Mouse (Mus musculus): ENCODE data around the gene Cnrip1. TPM values are rescaled to one million over a fixed set of nuclear protein-coding genes. Genes with fewer than 3 reads are reported as not detected.
"Not testable (repeated sequence)": the region's sequence is repeated elsewhere in the genome, so short reads cannot be mapped to it uniquely, and the experiment has no call there.

Gene Cnrip1
- total and polyA plus RNA-seq, 2 experiments: 1.3 to 1.5 TPM

DNA sequence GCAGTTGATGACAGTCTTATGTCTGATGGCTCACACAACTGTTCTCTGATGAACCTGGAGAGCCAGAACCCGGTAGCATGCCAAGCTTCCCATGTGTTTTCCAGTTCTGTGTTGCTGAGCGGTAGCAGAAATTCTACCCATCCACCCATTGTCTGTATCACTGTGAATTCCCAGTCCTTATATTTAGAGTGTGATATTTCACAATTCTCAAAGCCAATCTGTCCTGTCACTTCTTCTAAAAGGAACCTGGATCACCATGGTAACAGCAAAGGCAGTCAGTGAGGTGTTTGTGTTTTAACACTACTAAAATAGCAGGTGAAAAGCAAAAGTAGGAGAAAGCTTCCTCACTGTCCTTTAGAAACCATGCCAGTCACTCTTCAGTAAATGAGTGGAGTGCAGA, 5.6 kb upstream of the Cnrip1 start:
- no peak overlapping the region for H3K9ac ChIP-seq (ENCODE audit: low read depth, low read length)
- no peaks in the 10 kb centered on the region for H3K36me3 ChIP-seq (ENCODE audit: control insufficient read depth, insufficient read depth, low read length)
- WGBS: 95% methylated on average over 2 of the region's 2 CpGs
- H3K79me2 ChIP-seq (ENCODE audit: control insufficient read depth, insufficient read depth, low read length): no peaks in the 10 kb centered on the region
- H3K4me1 ChIP-seq (ENCODE audit: control insufficient read depth, insufficient read depth, low read length): no peaks in the 10 kb centered on the region
- DNase-seq (ENCODE audit: extremely low read depth, low read depth, low spot score): no peak
- no peak overlapping the region for H3K4me3 ChIP-seq (ENCODE audit: insufficient read depth, low read depth, low read length)
- TF ChIP-seq CTCF (IDR thresholded peaks at IDR 0.05; ENCODE audit: low read depth, low read length): no peak
- no peak for TF ChIP-seq POLR2A (IDR thresholded peaks at IDR 0.05; ENCODE audit: extremely low read depth, insufficient read depth, low read length)
- H3K27me3 ChIP-seq (ENCODE audit: control insufficient read depth, insufficient read depth, low read length): no peaks in the 10 kb centered on the region
- H3K27ac ChIP-seq (replicated peaks; ENCODE audit: insufficient read depth, low read depth, low read length): no peak overlapping the region

DNA sequence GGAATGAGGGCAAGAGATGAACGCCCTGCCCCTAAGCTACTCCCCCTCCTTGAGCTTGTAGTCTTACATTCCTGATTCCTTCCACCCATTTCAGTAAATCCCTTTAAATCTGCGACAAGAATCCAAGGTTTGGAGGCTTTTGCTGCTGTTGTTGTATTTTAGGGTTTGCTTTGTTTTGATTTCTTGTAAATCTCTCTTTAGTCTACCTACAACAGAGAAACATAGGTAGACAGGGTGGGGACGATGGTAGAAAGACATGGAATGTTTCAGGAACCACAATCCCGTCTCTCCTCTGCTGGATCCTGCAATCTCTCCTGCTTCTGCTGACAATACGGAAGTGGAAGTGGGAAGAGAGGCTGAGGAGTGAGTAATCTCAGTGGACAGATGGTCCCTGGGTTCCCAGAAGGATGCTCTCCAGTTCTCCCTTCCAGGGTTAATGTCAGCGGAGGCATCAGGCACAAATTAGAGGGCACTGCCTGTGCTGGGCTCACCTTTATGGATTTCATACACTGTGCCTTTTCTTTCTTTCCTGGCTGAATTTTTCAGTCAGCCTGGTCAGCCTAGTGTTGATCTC, 1.2 kb downstream of the Cnrip1 start:
- peak overlapping the region; percentile 81 for H3K4me3 ChIP-seq (ENCODE audit: insufficient read depth, low read depth, low read length)
- DNase-seq (ENCODE audit: extremely low read depth, low read depth, low spot score): no peak
- H3K27me3 ChIP-seq (ENCODE audit: control insufficient read depth, insufficient read depth, low read length): peaks cover 10% of the 10 kb centered on the region; the same call in 1 of the 2 replicates
- peak overlapping the region; percentile 68; the same call in 1 of the 2 replicates for H3K9ac ChIP-seq (ENCODE audit: low read depth, low read length)
- no peaks in the 10 kb centered on the region; the same call in 1 of the 2 replicates for H3K4me1 ChIP-seq (ENCODE audit: control insufficient read depth, insufficient read depth, low read length)
- no peaks in the 10 kb centered on the region for H3K79me2 ChIP-seq (ENCODE audit: control insufficient read depth, insufficient read depth, low read length)
- H3K36me3 ChIP-seq (ENCODE audit: control insufficient read depth, insufficient read depth, low read length): no peaks in the 10 kb centered on the region
- peak overlapping the region; percentile 11; the same call in 1 of the 2 replicates for H3K27ac ChIP-seq (replicated peaks; ENCODE audit: insufficient read depth, low read depth, low read length)
- whole genome bisulfite sequencing: 34% methylated on average over 6 of the region's 6 CpGs
- TF ChIP-seq CTCF (IDR thresholded peaks at IDR 0.05; ENCODE audit: low read depth, low read length) (no peak), POLR2A (IDR thresholded peaks at IDR 0.05; ENCODE audit: extremely low read depth, insufficient read depth, low read length) (no peak)

DNA sequence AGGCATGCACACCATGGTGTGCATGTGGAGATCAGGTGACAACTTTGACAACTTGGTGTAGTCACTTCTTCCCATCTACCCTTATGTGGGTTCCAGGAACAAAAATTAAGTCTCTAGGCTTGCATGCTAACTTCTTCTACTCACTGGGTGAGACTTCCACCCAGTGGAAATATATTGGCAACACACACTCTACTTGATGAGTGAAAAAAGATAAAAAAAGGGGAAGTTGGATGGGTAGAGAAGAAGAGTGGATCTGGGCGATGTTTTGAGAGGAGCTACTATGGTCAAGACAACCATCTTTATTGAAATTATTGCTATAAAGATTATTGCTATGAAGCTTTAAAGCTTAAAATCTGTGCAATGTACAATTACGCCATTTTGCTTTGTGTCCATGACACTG, 18.0 kb downstream of the Cnrip1 start:
- H3K4me1 ChIP-seq (ENCODE audit: control insufficient read depth, insufficient read depth, low read length); H3K27ac ChIP-seq (replicated peaks; ENCODE audit: insufficient read depth, low read depth, low read length); H3K79me2 ChIP-seq (ENCODE audit: control insufficient read depth, insufficient read depth, low read length); H3K27me3 ChIP-seq (ENCODE audit: control insufficient read depth, insufficient read depth, low read length); H3K36me3 ChIP-seq (ENCODE audit: control insufficient read depth, insufficient read depth, low read length); DNase-seq (ENCODE audit: extremely low read depth, low read depth, low spot score); H3K4me3 ChIP-seq (ENCODE audit: insufficient read depth, low read depth, low read length); H3K9ac ChIP-seq (ENCODE audit: low read depth, low read length): not testable (repeated sequence)
- 96% methylated on average over 2 of the region's 2 CpGs for WGBS

DNA sequence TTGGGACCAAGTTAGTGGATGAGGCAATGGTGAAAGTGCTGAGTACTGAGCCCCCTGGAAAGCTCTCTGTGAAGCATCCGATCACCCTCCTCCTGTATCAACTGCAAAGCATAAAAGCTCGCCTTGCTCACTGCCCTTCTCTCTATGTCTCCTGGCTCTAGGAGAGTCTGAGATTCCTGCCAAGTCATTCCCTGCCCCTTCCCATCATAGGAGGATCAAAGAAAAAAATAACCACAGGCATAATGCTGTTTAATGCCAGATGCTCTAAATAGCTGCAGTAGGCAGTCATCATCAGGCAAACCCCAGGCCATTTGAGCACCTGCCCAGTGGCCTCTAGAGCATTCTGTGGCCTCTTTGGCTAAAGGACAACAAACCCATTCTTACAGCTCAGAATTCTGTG, 24.3 kb downstream of the Cnrip1 start:
- TF ChIP-seq POLR2A (IDR thresholded peaks at IDR 0.05; ENCODE audit: extremely low read depth, insufficient read depth, low read length) (no peak), CTCF (IDR thresholded peaks at IDR 0.05; ENCODE audit: low read depth, low read length) (no peak)
- Histone ChIP-seq H3K36me3 (ENCODE audit: control insufficient read depth, insufficient read depth, low read length) (no peaks in the 10 kb centered on the region), H3K9ac (ENCODE audit: low read depth, low read length) (no peak overlapping the region), H3K79me2 (ENCODE audit: control insufficient read depth, insufficient read depth, low read length) (no peaks in the 10 kb centered on the region), H3K4me1 (ENCODE audit: control insufficient read depth, insufficient read depth, low read length) (no peaks in the 10 kb centered on the region), H3K27me3 (ENCODE audit: control insufficient read depth, insufficient read depth, low read length) (no peaks in the 10 kb centered on the region), H3K27ac (replicated peaks; ENCODE audit: insufficient read depth, low read depth, low read length) (no peak overlapping the region), H3K4me3 (ENCODE audit: insufficient read depth, low read depth, low read length) (no peak overlapping the region)
- DNase-seq (ENCODE audit: extremely low read depth, low read depth, low spot score): no peak
- 92% methylated on average over 2 of the region's 2 CpGs for WGBS

DNA sequence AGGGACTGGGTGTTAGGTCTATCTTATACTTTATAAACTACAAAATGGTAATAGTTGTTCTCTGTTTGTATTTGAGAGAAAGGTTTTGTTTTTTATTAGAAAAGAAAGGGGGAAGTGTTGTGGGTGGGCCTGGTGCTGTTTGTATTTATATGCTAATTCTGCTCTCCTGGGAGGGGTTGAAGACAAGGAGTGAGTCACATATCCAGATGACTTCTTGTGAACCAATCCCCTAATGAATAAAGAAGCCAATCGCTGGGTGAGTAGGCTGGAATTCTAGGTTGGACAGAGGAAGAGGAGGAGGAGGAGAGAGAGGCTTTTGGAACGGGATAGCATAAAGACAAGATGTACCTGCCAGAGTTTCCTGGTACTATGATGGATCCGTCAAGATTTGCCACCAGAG, 30.7 kb downstream of the Cnrip1 start:
- no peak for DNase-seq (ENCODE audit: extremely low read depth, low read depth, low spot score)
- no peak overlapping the region for H3K9ac ChIP-seq (ENCODE audit: low read depth, low read length)
- H3K27me3 ChIP-seq (ENCODE audit: control insufficient read depth, insufficient read depth, low read length): no peaks in the 10 kb centered on the region
- no peak for TF ChIP-seq POLR2A (IDR thresholded peaks at IDR 0.05; ENCODE audit: extremely low read depth, insufficient read depth, low read length)
- no peak for TF ChIP-seq CTCF (IDR thresholded peaks at IDR 0.05; ENCODE audit: low read depth, low read length)
- H3K27ac ChIP-seq (replicated peaks; ENCODE audit: insufficient read depth, low read depth, low read length): no peak overlapping the region
- no peaks in the 10 kb centered on the region for H3K4me1 ChIP-seq (ENCODE audit: control insufficient read depth, insufficient read depth, low read length)
- 66% methylated on average over 3 of the region's 3 CpGs for WGBS
- H3K36me3 ChIP-seq (ENCODE audit: control insufficient read depth, insufficient read depth, low read length): no peaks in the 10 kb centered on the region
- no peak overlapping the region for H3K4me3 ChIP-seq (ENCODE audit: insufficient read depth, low read depth, low read length)
- H3K79me2 ChIP-seq (ENCODE audit: control insufficient read depth, insufficient read depth, low read length): no peaks in the 10 kb centered on the region

DNA sequence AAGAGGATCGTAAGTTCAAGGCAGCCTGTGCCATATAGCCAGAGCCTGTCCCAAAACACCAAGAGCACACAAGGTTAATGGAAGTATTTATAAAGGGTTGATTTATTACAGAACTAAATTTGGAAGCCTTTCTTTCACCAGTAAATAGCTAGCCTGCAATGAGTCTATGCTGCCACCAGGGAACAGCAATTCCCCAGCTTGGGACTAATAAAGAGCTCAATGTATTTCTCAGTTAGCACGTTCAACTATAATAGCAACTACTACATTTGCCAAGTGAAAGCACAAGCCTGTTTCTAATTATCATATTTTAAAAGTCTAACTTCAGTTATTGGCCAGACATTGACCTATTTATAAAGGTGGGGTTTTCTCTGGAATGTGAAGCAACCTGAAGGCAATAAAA, 31.6 kb downstream of the Cnrip1 start:
- Histone ChIP-seq H3K79me2 (ENCODE audit: control insufficient read depth, insufficient read depth, low read length) (no peaks in the 10 kb centered on the region), H3K27ac (replicated peaks; ENCODE audit: insufficient read depth, low read depth, low read length) (no peak overlapping the region), H3K27me3 (ENCODE audit: control insufficient read depth, insufficient read depth, low read length) (no peaks in the 10 kb centered on the region), H3K4me3 (ENCODE audit: insufficient read depth, low read depth, low read length) (no peak overlapping the region), H3K4me1 (ENCODE audit: control insufficient read depth, insufficient read depth, low read length) (no peaks in the 10 kb centered on the region), H3K36me3 (ENCODE audit: control insufficient read depth, insufficient read depth, low read length) (no peaks in the 10 kb centered on the region), H3K9ac (ENCODE audit: low read depth, low read length) (no peak overlapping the region)
- TF ChIP-seq CTCF (IDR thresholded peaks at IDR 0.05; ENCODE audit: low read depth, low read length): no peak
- no peak for TF ChIP-seq POLR2A (IDR thresholded peaks at IDR 0.05; ENCODE audit: extremely low read depth, insufficient read depth, low read length)
- 42% methylated on average over 2 of the region's 2 CpGs for WGBS
- DNase-seq (ENCODE audit: extremely low read depth, low read depth, low spot score): peak; percentile 8

Measured in liver, adult 2 months (tissue).